11 mouse cellular contexts compared by ENCODE assay signal in genomic region chr14:27368619-27369018, GRCm38 (mm10).
A peak's percentile ranks its signal among the peaks of the same experiment; 100 is the strongest.
DNase-seq lines count a peak whose midpoint lies in the region; ATAC-seq and TF ChIP-seq lines count a peak whose summit lies in the region.
"Had no signal": no experiment of that assay in that cellular context is flagged by ENCODE, and none has a peak within 500 bp of the region (broad histone marks: within the 10 kb centered on the region; RNA-seq: fewer than 3 reads in every experiment).

No protein-coding gene starts in this region.

- no peak for TF ChIP-seq CTCF in brain, embryonic 14.5 days (IDR thresholded peaks at IDR 0.05; ENCODE audit: borderline replicate concordance, extremely low read depth, insufficient read depth, insufficient read length)

- ATAC-seq in kidney, embryonic 14.5 days (ENCODE audit: low FRiP score, low TSS enrichment) = no peak
- no peak for ATAC-seq in heart, embryonic 15.5 days (replicated peaks; ENCODE audit: insufficient number of reproducible peaks, insufficient read depth, low FRiP score, low read depth)
- ATAC-seq in megakaryocyte progenitor cell, adult 5-6 weeks (replicated peaks; ENCODE audit: poor library complexity) = peak; percentile 29; the same call in 1 of the 2 replicates
- ATAC-seq in forebrain, embryonic 14.5 days = no peak
- ATAC-seq: hindbrain, postnatal 0 days had no signal

- peaks cover 3% of the 10 kb centered on the region; the same call in 1 of the 2 replicates for H3K4me1 ChIP-seq in kidney, embryonic 14.5 days (ENCODE audit: control insufficient read depth, insufficient read depth, low read length)
- H3K4me1 ChIP-seq in heart, embryonic 15.5 days (replicated peaks) = peaks cover 23% of the 10 kb centered on the region
- H3K4me1 ChIP-seq in forebrain, embryonic 14.5 days (ENCODE audit: control insufficient read depth, insufficient read depth, low read length) = no peaks in the 10 kb centered on the region

- H3K27ac ChIP-seq in kidney, embryonic 14.5 days (ENCODE audit: low read depth, low read length) = no peak overlapping the region
- peak overlapping the region; percentile 80 for H3K27ac ChIP-seq in heart, embryonic 15.5 days
- H3K27ac ChIP-seq in forebrain, embryonic 14.5 days (ENCODE audit: low read depth, low read length) = no peak overlapping the region
- H3K27ac ChIP-seq: hindbrain, postnatal 0 days; stomach, embryonic 15.5 days had no signal

- H3K9me3 ChIP-seq in kidney, embryonic 14.5 days (ENCODE audit: control insufficient read depth, low read length) = no peaks in the 10 kb centered on the region
- H3K9me3 ChIP-seq in heart, embryonic 15.5 days (replicated peaks) = no peaks in the 10 kb centered on the region
- H3K9me3 ChIP-seq in forebrain, embryonic 14.5 days (replicated peaks; ENCODE audit: control insufficient read depth, low read length) = no peaks in the 10 kb centered on the region
- H3K9me3 ChIP-seq: stomach, embryonic 15.5 days had no signal

- H3K36me3 ChIP-seq in kidney, embryonic 14.5 days (ENCODE audit: control insufficient read depth, insufficient read depth, low read length) = no peaks in the 10 kb centered on the region
- no peaks in the 10 kb centered on the region for H3K36me3 ChIP-seq in heart, embryonic 15.5 days
- H3K36me3 ChIP-seq in forebrain, embryonic 14.5 days (ENCODE audit: control insufficient read depth, insufficient read depth, low read length) = no peaks in the 10 kb centered on the region
- H3K36me3 ChIP-seq: stomach, embryonic 15.5 days had no signal

- H3K4me2 ChIP-seq in kidney, embryonic 14.5 days (replicated peaks; ENCODE audit: low read depth, low read length) = no peak overlapping the region
- H3K4me2 ChIP-seq in heart, embryonic 15.5 days = peak overlapping the region; percentile 10; the same call in 1 of the 2 replicates
- H3K4me2 ChIP-seq in forebrain, embryonic 14.5 days (ENCODE audit: low read length) = no peak overlapping the region
- H3K4me2 ChIP-seq: lung, embryonic 14.5 days; stomach, embryonic 15.5 days had no signal

- TF ChIP-seq POLR2A in brain, embryonic 14.5 days (IDR thresholded peaks at IDR 0.05; ENCODE audit: borderline replicate concordance, extremely low read depth, insufficient read depth, insufficient read length, poor library complexity, severe bottlenecking) = no peak

- no peak overlapping the region for H3K9ac ChIP-seq in kidney, embryonic 14.5 days (ENCODE audit: low read depth, low read length)
- H3K9ac ChIP-seq in heart, embryonic 15.5 days = no peak overlapping the region
- no peak overlapping the region for H3K9ac ChIP-seq in forebrain, embryonic 14.5 days (ENCODE audit: low read length)
- H3K9ac ChIP-seq: lung, embryonic 14.5 days; stomach, embryonic 15.5 days had no signal

- 75% methylated on average over 4 of the region's 4 CpGs for WGBS in kidney, embryonic 14.5 days
- 36% methylated on average over 4 of the region's 4 CpGs for WGBS in heart, embryonic 15.5 days
- WGBS in forebrain, embryonic 14.5 days = 11% methylated on average over 4 of the region's 4 CpGs

- no peak overlapping the region for H3K4me3 ChIP-seq in kidney, embryonic 14.5 days (ENCODE audit: low read length)
- no peak overlapping the region for H3K4me3 ChIP-seq in heart, embryonic 15.5 days
- no peak overlapping the region for H3K4me3 ChIP-seq in forebrain, embryonic 14.5 days (ENCODE audit: low read depth, low read length)
- H3K4me3 ChIP-seq: stomach, embryonic 15.5 days had no signal

- no peaks in the 10 kb centered on the region for H3K27me3 ChIP-seq in kidney, embryonic 14.5 days (ENCODE audit: control insufficient read depth, insufficient read depth, low read length)
- no peaks in the 10 kb centered on the region for H3K27me3 ChIP-seq in heart, embryonic 15.5 days
- H3K27me3 ChIP-seq in forebrain, embryonic 14.5 days (replicated peaks; ENCODE audit: control insufficient read depth, insufficient read depth, low read length) = no peaks in the 10 kb centered on the region
- H3K27me3 ChIP-seq: stomach, embryonic 15.5 days had no signal

- peak; percentile 61 for DNase-seq in kidney, adult 11 months
- peak; percentile 27 for DNase-seq in brain, embryonic 14.5 days (ENCODE audit: low read depth)
- no peak for DNase-seq in cerebellum, postnatal 25 days
- DNase-seq in layer of hippocampus, adult 18-20 months (ENCODE audit: low spot score in 2 of 2) = no peak
- DNase-seq in forebrain, embryonic 14.5 days (ENCODE audit: low spot score) = no peak
- DNase-seq: lung, embryonic 14.5 days had no signal

Comparison
In these comparisons a context has a peak if more than half of its experiments do, and no peak if none do; other contexts are left out.
1. DNase-seq: peak in kidney, adult 11 months (single experiment) and brain, embryonic 14.5 days (single experiment); none in cerebellum, postnatal 25 days (0 of 2), layer of hippocampus, adult 18-20 months (0 of 2) and forebrain, embryonic 14.5 days (single experiment).